Mouse (Mus musculus) ES-E14 (cell line): Measurements from ENCODE around the gene Itgbl1. TPM values are rescaled to one million over a fixed set of nuclear protein-coding genes. Genes with fewer than 3 reads are reported as not detected.

Experiments used
- DNase-seq: peaks from one replicate; pipeline ENCODE4 v3.0.0-alpha.2; 2013; ENCODE audit warnings: low read depth, low spot score
- H3K27ac ChIP-seq: 2 replicates; pipeline ENCODE4 v1.5.1; 2012; ENCODE audit warnings: low read depth, mild to moderate bottlenecking, low read length, moderate library complexity, mixed read lengths; ENCODE audit not compliant: poor library complexity, insufficient read depth, severe bottlenecking
- H3K36me3 ChIP-seq: 2 replicates; pipeline ENCODE4 v1.6.1; 2012; ENCODE audit warnings: mild to moderate bottlenecking, low read length, moderate library complexity, mixed read lengths; ENCODE audit not compliant: control insufficient read depth, poor library complexity, insufficient read depth, severe bottlenecking
- H3K4me1 ChIP-seq, 2 experiments: fragments of 150-350 bp in 1 of 2; sonication (generic) in 1 of 2; 2 replicates each; pipeline ENCODE4 v1.6.1; 2012; ENCODE audit warnings: low read length in 2 of 2, mild to moderate bottlenecking in 1 of 2, mixed read lengths in 1 of 2; ENCODE audit not compliant: control insufficient read depth in 2 of 2, insufficient read depth in 2 of 2, poor library complexity in 1 of 2
- H3K4me3 ChIP-seq, 2 experiments: fragments of 150-350 bp in 1 of 2; sonication (generic) in 1 of 2; 2 replicates each; pipeline ENCODE4 v1.5.1; 2012; ENCODE audit warnings: low read length in 2 of 2, low read depth in 1 of 2, mild to moderate bottlenecking in 1 of 2, mixed read lengths in 1 of 2; ENCODE audit not compliant: insufficient read depth in 1 of 2, poor library complexity in 1 of 2, severe bottlenecking in 1 of 2
- H3K9ac ChIP-seq: 2 replicates; pipeline ENCODE4 v1.6.1; 2012; ENCODE audit warnings: low read depth, mild to moderate bottlenecking, low read length, mixed read lengths; ENCODE audit not compliant: poor library complexity, insufficient read depth, severe bottlenecking
- H3K9me3 ChIP-seq: fragments of 150-350 bp; sonication (generic); 2 replicates; pipeline ENCODE4 v1.6.1; 2012; ENCODE audit warnings: low read depth, mild to moderate bottlenecking, low read length; ENCODE audit not compliant: control insufficient read depth, insufficient read depth
- CHD2 ChIP-seq: IDR thresholded peaks from 2 replicates; pipeline ENCODE4 v1.6.1; 2014; ENCODE audit warnings: mild to moderate bottlenecking, low read depth, low read length, inconsistent platforms
- HCFC1 ChIP-seq: IDR thresholded peaks from 2 replicates; pipeline ENCODE4 v1.6.1; 2012; ENCODE audit warnings: low read length, inconsistent platforms, borderline replicate concordance; ENCODE audit not compliant: insufficient read depth
- MAFK ChIP-seq: IDR thresholded peaks from 2 replicates; pipeline ENCODE4 v1.6.1; 2014; ENCODE audit warnings: mild to moderate bottlenecking, low read depth, low read length, inconsistent platforms; ENCODE audit not compliant: insufficient read depth
- ZC3H11A ChIP-seq: IDR thresholded peaks from 2 replicates; pipeline ENCODE4 v1.6.1; 2012; ENCODE audit warnings: low read depth, mild to moderate bottlenecking, inconsistent platforms, low read length, borderline replicate concordance
- ZNF384 ChIP-seq: IDR thresholded peaks from 2 replicates; pipeline ENCODE4 v1.6.1; 2012; ENCODE audit warnings: low read depth, low read length, inconsistent platforms
- in situ Hi-C, 2 experiments: fragments of 600-800 bp; cut with MboI; formaldehyde crosslinking; loops; one replicate each; pipeline ENCODE4 v1.15.1; 2025; ENCODE audit warnings: low sequenced_read_pairs in 2 of 2, inconsistent platforms in 1 of 2; ENCODE audit not compliant: unreplicated experiment in 2 of 2
- total RNA-seq: library from RNA; depleted of rRNA; stranded (reverse); fragments of 300-350 nt; gene quantifications from 2 replicates; pipeline ENCODE4 v1.2.3, GENCODE M21; 2012; rRNA removed

Itgbl1 gene
- total RNA-seq: 0.04 and 0.16 TPM in 2 replicates

DNA sequence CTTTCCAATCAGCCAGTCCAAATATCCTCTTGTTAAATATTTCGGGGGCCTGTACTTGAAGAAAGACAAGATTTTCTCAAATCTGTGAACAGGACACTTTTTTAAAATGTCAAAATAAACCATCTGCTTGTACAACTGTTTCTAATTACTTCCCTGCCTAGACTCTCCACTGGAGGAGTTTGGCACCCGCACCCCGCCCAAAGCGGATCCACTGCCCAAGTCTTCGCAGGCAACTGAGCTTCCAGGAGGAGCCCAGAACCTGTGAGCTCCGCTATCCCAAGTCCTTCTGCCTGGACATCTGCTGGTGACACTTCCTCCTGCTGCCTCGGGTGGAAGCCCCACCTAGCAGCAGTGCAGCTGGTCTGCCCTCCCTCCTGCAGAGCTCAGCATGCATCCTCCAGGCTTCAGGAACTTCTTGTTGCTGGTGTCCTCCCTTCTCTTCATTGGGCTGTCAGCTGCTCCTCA lies at the start of gene Itgbl1:
Gene Itgbl1, plus strand, starts transcription at position 51 of the 465 bp plus-strand sequence.
- H3K9ac ChIP-seq: no peak within 1 kb of the TSS
- TF ChIP-seq CHD2 (no peak), ZC3H11A (no peak), ZNF384 (no peak), HCFC1 (no peak), MAFK (no peak)
- no peaks in the 10 kb centered on the region for H3K9me3 ChIP-seq
- in situ Hi-C loops: no loop called here
- no peak within 1 kb of the TSS for H3K27ac ChIP-seq
- H3K4me1 ChIP-seq: peaks cover 0 to 2% of the 10 kb centered on the region in 2 experiments; a peak in 1 of 4 replicates
- no peak within 1 kb of the TSS for H3K4me3 ChIP-seq
- H3K36me3 ChIP-seq: no peaks in the 10 kb centered on the region
- DNase-seq: no peak

DNA sequence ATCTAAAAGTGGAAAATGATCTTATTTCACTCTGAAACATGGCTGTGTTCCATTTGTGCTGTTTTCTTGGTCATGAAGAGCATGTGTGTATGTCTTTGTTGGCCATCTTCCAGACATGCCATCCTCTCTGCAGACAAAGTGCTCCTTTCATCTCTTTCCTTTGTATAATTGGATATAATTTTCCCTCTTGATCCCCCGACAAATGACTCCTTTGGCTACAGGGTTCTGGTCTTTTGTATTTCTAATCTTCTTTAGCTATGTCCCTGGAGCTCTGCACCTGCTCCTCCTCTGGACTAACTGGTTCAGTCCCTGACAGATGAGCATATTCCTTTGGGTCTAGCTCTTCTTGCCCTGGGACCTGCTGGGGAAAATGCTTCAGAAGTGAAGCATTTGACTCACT lies 36.8 kb upstream of the Itgbl1 start:
- no peak for DNase-seq
- H3K4me1 ChIP-seq: no peaks in the 10 kb centered on the region
- no peak overlapping the region for H3K27ac ChIP-seq
- H3K36me3 ChIP-seq: no peaks in the 10 kb centered on the region
- in situ Hi-C loops: no loop called here
- TF ChIP-seq ZC3H11A: no peak
- H3K9ac ChIP-seq: no peak overlapping the region
- no peaks in the 10 kb centered on the region for H3K9me3 ChIP-seq
- H3K4me3 ChIP-seq: no peak overlapping the region

DNA sequence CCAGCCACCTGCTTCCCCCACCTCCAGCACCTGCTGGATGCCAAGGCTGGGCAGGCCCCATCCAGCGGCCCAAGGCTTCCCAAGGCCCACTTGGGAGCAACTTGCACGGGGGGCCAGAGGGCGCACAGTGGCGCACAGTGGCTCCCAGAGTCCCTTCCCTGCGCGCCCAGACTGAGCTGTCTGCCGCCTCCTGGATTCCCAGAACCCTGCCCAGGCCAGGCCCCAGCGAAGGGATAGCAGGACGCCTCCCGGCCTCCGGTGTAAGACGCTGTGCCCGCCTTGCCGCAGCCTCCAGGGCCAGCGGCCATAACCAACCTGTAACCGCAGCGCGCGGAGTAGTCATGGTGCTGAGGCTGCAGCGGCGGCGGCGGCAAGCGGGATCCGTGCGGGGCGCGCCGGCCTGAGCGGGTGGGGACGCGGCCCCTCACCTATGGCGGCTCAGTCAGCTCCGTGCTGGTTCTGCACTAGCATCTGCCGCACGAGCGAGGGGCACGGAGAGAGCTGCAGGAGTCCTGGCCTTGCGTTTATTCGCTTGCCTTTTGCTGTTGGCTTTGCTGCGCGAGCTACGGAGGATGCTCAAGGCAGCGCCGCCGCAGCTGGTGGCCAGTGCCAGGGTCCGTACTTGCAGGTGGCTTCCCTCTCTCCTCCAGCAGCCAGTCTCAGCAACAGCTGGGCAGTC lies 33.1 kb upstream of the Itgbl1 start, which contains the start of gene Nalcn:
Gene Nalcn, minus strand, starts transcription at position 644 of the 679 bp plus-strand sequence.
- no peaks in the 10 kb centered on the region for H3K36me3 ChIP-seq
- DNase-seq: peak; percentile 33
- H3K9ac ChIP-seq: peak within 1 kb of the TSS; percentile 76
- no peaks in the 10 kb centered on the region for H3K4me1 ChIP-seq
- 0 out of 2 replicates have a peak, but pooled peaks cover 2% of the 10 kb centered on the region for H3K9me3 ChIP-seq
- peak within 1 kb of the TSS; percentile 74 to 79 for H3K4me3 ChIP-seq
- H3K27ac ChIP-seq: no peak within 1 kb of the TSS
- TF ChIP-seq MAFK (no peak), ZNF384 (no peak), ZC3H11A (no peak), CHD2 (no peak), HCFC1 (no peak)
- in situ Hi-C loops: no loop called here

DNA sequence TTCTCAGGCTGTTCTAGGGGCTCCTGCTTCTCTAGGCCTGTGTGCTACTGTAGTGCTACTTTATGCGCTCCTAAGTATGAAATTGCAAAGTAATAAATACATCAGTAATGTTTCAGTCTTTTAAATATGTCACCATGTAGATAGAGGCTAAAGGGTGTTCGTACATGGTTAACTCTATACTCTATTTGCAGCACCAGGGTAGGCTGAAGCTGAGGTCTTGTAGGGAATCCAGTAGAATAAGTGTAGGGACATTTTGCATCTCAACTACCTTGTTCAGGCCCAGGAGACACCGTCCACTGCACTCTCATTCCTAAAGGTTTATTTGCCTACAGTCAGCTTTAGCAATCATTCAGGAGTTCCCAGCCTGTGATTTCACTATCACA lies 32.6 kb upstream of the Itgbl1 start:
- Histone ChIP-seq H3K4me1 (no peaks in the 10 kb centered on the region), H3K9me3 (0 out of 2 replicates have a peak, but pooled peaks cover 2% of the 10 kb centered on the region), H3K36me3 (no peaks in the 10 kb centered on the region), H3K27ac (no peak overlapping the region), H3K9ac (no peak overlapping the region; the same call in 1 of the 2 replicates), H3K4me3 (peak overlapping the region; percentile 74 to 79)
- in situ Hi-C loops: no loop called here
- no peak for DNase-seq
- TF ChIP-seq ZNF384 (no peak), ZC3H11A (no peak), MAFK (no peak), HCFC1 (no peak), CHD2 (no peak)

DNA sequence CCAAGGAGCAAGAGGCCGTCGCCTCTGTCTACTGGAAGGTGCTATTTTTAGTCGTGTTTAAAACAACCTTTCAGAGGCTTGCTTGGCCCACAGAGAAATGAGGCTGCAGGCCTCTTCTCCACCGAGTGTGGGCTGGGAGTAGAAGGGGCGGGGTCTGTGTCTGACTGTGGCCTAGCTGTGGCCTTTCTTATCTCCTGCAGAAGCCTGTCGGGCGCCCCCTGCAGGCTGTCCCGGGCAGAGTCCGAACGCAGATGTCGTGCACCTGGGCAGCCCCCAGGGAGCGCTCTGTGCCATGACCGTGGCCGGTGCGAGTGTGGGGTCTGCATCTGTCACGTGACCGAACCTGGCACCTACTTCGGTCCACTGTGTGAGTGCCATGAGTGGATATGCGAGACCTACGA lies 1.3 kb downstream of the Itgbl1 start:
- H3K9me3 ChIP-seq: no peaks in the 10 kb centered on the region
- peak; percentile 77 for DNase-seq
- no peak overlapping the region for H3K4me3 ChIP-seq
- TF ChIP-seq CHD2: no peak
- no peak for TF ChIP-seq ZNF384
- no peak for TF ChIP-seq HCFC1
- TF ChIP-seq ZC3H11A: 0 out of 2 replicates have a peak, but pooled peaks have one; percentile 60
- no peak overlapping the region for H3K27ac ChIP-seq
- no peak overlapping the region for H3K9ac ChIP-seq
- in situ Hi-C loops: no loop called here
- H3K36me3 ChIP-seq: no peaks in the 10 kb centered on the region
- H3K4me1 ChIP-seq: peaks cover 0 to 2% of the 10 kb centered on the region in 2 experiments; a peak in 1 of 4 replicates
